8 mouse cellular contexts compared by ENCODE assay signal in genomic region chr3:76067920-76068319, GRCm38 (mm10). TPM values are rescaled to one million over a fixed set of nuclear protein-coding genes. Genes with fewer than 3 reads are reported as not detected.
DNase-seq lines count a peak whose midpoint lies in the region; ATAC-seq lines count a peak whose summit lies in the region.

No protein-coding gene starts in this region.

- H3K4me1 ChIP-seq in kidney, embryonic 16.5 days (ENCODE audit: insufficient read depth, low read length) = no peaks in the 10 kb centered on the region

- no peaks in the 10 kb centered on the region for H3K27me3 ChIP-seq in kidney, embryonic 16.5 days (ENCODE audit: insufficient read depth, low read length)

- 2% methylated on average over 3 of the region's 3 CpGs for WGBS in kidney, embryonic 16.5 days

- peak; percentile 66 for DNase-seq in layer of hippocampus, adult 11-12 months (ENCODE audit: low spot score)
- no peak for DNase-seq in layer of hippocampus, postnatal 25 days (ENCODE audit: extremely low spot score in 1 of 2, low spot score in 1 of 2)
- peak; percentile 75 for DNase-seq in CD4-positive, CD25-positive, alpha-beta regulatory T cell, adult 2 months (ENCODE audit: low read depth, low spot score)
- peak; percentile 57 for DNase-seq in Muller cell, postnatal 12 days (ENCODE audit: inconsistent ontology term)
- DNase-seq in fibroblast of lung, adult 2 months (ENCODE audit: low read depth) = peak; percentile 29

- H3K27ac ChIP-seq in kidney, embryonic 16.5 days (ENCODE audit: low read length) = no peak overlapping the region

- H3K4me2 ChIP-seq in kidney, embryonic 16.5 days (replicated peaks; ENCODE audit: low read depth, low read length) = no peak overlapping the region

- H3K9ac ChIP-seq in kidney, embryonic 16.5 days (replicated peaks; ENCODE audit: low read length) = no peak overlapping the region

- peak; percentile 91 for ATAC-seq in megakaryocyte progenitor cell, adult 5-6 weeks (replicated peaks; ENCODE audit: poor library complexity)
- ATAC-seq in monocyte, adult 5-6 weeks (replicated peaks; ENCODE audit: insufficient number of reproducible peaks, low FRiP score, low TSS enrichment, poor library complexity, severe bottlenecking) = no peak
- no peak for ATAC-seq in kidney, embryonic 16.5 days (ENCODE audit: low FRiP score, low TSS enrichment)

- no peak overlapping the region for H3K4me3 ChIP-seq in kidney, embryonic 16.5 days (ENCODE audit: low read length)

- no peaks in the 10 kb centered on the region for H3K36me3 ChIP-seq in kidney, embryonic 16.5 days (ENCODE audit: insufficient read depth, low read length)

- H3K9me3 ChIP-seq in kidney, embryonic 16.5 days (ENCODE audit: low read length) = no peaks in the 10 kb centered on the region

RNA-seq across cellular contexts. Expression of gene Fstl5, which starts 6.2 kb away (rescaled TPM):
- 10 to 100 TPM; 24.0 to 25.6 TPM for total RNA-seq in layer of hippocampus, postnatal 25 days (2021)
- not detected in 2 replicates for total RNA-seq in megakaryocyte progenitor cell, adult 5-6 weeks (2015)
- not detected in 2 replicates for total RNA-seq in megakaryocyte progenitor cell, adult 5-6 weeks (2017)
- total RNA-seq in monocyte, adult 5-6 weeks (2017) = not detected in 3 replicates
- 0.17 and 0.31 TPM in 2 replicates for polyA plus RNA-seq in kidney, embryonic 16.5 days (2015; fragmentation: Nextera tagmentation; extraction: Ambion mirVana)

Comparison
In these comparisons a context has a peak if more than half of its experiments do, and no peak if none do; other contexts are left out.
1. DNase-seq: peak in layer of hippocampus, adult 11-12 months (single experiment), CD4-positive, CD25-positive, alpha-beta regulatory T cell, adult 2 months (single experiment), Muller cell, postnatal 12 days (single experiment) and fibroblast of lung, adult 2 months (single experiment); none in layer of hippocampus, postnatal 25 days (0 of 2).
2. RNA of gene Fstl5, which starts 6.2 kb away (total RNA-seq): 24.0 to 25.6 TPM in layer of hippocampus, postnatal 25 days; not detected in megakaryocyte progenitor cell, adult 5-6 weeks and not detected in monocyte, adult 5-6 weeks; every median in the first group is over 10 times any median in the second.